Mouse (Mus musculus) c-Kit-negative CD71-positive TER-119-positive erythroid progenitor cells, embryonic 14.5 days (primary cell): ENCODE data around the gene Lekr1.

ENCODE experiments used
- DNase-seq: peaks from one replicate; pipeline ENCODE4 v3.0.0-alpha.2; 2013; ENCODE audit warnings: low read depth, low spot score

Lekr1 gene

GRCm38 (mm10) chr3:65665977-65666766 is at the start of gene Lekr1:
Lekr1 (plus strand) TSS chr3:65666228.
- DNase-seq = peak; percentile 47

DNA sequence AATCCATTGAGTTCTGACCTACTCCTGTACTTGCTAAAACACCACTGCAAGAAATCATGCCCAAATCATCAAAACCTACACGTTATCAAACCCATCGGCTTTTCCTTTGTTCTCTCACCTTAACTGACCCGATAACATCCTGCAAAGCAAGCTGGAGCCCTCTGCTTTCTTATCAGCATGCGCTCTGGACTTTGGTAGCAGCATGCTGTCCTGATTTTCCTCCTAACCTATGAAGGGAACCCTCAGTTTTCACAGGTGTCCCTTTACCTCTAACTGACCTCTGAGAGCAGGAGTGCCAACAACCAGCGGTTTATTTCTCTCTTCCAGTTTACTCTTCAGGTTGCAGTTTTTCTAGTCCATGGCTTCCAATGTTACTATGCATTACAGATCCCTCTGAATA is 48.5 kb upstream of the Lekr1 start:
- DNase-seq = no peak

GRCm38 (mm10) chr3:65619340-65619739 is 46.7 kb upstream of the Lekr1 start:
- no peak for DNase-seq

DNA sequence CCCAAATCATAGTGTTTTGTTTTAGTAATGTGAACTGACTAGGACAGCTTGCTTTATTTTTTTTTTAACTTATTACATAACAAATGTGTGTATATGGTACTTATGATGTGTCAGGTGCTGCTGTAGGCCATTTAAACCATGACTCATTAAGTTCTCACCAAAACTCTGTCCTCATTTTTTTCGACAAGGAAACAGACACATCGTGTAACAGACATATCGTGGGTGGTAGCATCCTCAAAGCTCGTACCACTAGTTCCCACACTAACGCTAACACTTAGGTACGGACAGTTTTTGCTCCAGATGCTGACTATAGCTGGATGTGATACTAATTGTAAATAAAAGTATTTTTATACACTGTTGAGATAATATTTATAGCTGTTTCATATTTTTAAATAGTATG is 43.0 kb upstream of the Lekr1 start:
- no peak for DNase-seq

DNA sequence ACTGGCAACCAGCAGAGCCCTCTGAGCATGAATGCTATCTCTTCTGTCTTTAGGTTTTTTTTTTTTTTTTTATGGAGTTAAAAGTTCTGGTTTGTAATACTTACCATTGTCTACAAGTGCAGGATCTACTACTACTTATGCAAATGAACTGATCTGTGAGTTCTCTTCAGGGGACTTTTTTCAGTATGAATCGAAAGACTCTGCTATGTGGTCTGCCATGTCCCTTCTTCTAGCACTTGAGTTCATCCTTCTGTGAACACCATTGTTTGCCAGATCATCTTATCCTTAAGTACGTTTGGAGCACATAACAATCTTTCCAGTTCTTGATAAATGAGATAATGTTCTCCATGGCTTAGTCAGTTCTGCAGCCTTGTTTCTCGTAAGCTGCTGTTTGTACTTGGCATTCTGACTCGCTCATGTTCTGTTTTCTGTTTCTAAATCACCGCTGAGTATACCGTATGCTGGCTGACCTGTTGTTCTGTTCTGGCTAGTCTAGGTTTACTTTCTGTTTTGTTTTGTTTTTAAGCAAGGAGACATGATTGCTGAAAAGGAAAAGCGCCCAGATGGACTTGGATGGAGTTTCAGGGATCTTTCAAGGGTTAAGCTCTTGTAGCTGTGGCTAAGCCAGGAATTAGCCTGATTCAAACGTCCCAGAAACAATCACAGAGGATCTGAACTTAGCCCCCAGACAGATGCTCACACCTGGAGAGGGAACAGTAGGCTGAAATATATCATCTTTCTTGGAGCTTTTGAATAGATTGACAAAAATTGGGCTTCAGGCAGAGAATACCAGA is 40.3 kb upstream of the Lekr1 start:
- no peak for DNase-seq

DNA sequence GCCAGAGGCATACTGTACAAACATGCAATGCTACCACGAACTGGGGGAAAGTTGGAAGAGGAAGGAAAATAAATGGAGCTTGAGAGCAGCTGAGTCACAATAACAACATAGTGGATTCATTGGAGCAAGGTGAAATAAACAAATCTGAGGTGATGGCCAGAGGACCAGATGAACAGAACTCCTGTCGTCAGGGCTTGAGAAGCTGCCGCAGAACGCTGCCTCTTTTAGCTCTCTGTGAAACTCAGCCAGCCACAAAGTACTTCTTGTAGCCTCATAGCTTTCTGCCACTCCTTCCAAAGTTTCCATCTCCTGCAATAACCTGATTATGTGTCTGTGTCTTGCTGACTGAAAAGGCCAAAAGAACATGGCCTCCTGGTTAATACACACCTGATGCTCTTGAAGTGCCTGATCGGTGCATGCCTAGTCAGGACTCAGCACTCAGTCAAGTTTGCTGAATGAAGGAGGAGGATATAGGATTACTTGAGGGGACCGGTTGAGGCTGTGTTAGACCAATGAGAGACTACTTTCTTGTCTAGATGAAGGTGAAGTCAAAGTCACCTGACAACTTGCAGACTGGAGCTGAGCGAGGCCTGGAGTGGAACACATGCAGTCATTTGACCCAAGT is 39.6 kb upstream of the Lekr1 start:
- no peak for DNase-seq

- no peak for DNase-seq
Measured at GRCm38 (mm10) chr3:65627021-65627706, 38.9 kb upstream of the Lekr1 start.

DNA sequence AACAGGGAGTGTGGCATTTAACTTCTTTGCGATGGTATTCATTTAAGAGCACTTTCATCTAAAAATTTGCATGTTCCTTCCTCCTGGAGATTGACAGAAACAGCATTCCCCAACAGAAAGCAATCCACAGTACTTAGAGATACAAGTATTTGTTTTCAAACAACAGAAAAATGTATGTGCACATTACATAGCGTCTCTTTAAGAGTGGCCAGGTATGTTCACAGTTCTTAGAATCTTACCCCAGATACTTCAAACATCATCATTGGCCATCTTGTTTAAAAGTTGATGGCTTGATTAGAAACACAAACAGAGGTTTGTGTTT is 38.4 kb upstream of the Lekr1 start:
- no peak for DNase-seq

DNA sequence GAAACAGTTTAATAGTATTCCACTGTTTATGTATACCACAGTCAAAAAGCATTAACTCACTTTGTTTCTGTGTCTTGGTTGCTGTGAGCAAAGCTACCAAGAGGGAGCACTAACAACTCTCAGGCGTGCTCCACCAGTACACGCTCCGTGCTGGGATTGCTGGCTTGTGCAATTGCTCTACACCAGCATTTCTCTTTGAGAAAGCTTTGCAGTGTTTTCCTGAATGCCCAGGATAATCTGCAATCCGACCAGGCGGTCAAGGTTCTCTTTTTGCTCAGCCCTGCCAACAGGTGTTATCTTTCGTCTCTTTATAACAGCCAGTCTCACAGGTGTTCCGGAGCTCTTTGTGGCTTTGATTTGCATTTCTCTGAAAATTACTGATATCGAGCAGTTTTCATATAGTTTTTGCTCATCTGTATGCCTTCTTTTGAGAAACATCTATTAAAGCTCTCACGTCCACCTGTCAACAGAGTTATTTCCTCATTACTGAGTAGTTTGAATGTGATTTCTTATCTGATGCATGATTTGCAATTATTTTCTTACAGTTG is 36.4 kb upstream of the Lekr1 start:
- no peak for DNase-seq

DNA sequence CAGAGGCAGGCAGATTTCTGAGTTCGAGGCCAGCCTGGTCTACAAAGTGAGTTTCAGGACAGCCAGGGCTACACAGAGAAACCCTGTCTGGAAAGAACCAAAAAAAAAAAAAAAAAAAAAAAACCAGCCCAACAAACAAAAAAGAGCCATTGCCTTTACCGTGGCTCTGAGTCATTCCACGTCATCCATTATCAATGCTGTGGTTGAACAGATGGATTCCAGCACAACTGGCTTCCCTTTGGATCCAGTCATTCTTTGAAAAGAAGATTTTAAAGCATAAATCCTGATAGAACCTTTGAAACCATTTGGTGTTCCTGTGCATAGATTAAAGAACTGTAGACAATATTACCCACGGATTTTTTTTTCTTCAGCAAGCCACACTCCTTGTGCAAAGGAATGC is 32.4 kb upstream of the Lekr1 start:
- no peak for DNase-seq

GRCm38 (mm10) chr3:65635983-65636382 is 30.0 kb upstream of the Lekr1 start:
- no peak for DNase-seq

DNA sequence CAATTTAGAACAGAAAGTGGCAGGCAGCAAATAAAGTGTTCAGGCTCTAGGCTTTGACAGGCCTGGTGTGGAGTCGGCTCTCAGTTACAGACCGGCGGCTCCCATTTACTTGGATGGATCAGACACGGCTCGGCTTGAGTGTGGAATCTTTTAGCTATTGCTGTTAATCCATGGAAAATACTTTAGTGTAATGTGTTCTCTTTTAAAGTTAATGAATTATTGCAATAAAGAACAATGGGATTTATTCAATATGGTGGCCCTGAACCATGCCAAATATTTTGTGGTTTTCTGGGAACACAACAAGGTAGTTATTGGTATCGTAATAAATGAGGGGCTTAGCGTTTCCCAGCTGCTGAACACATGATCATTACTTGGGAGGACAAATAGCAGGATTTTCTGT is 28.7 kb upstream of the Lekr1 start:
- DNase-seq = no peak

GRCm38 (mm10) chr3:65638896-65639295 is 27.1 kb upstream of the Lekr1 start:
- DNase-seq = no peak

GRCm38 (mm10) chr3:65639454-65640014 is 26.5 kb upstream of the Lekr1 start:
- DNase-seq = no peak

- DNase-seq = no peak
Measured at GRCm38 (mm10) chr3:65642959-65643358, 23.1 kb upstream of the Lekr1 start.

DNA sequence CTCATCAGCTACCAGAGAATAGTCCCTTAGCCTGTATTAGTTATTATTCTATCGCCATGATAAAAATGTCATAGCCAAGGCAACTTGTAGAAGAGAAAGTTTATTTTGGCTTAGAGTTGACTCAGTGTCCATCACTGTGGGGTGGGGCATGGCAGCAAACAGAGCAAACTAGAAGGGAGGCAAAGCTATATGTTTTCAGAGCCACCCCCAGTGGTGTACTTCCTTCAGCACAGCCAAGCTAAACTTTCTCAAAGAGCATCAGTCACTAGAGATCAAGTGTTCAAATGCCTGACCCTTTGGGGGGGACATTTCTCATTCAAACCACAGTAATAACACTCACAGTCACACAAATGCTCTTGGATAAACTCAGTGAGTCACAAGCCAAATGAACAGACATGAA is 22.4 kb upstream of the Lekr1 start:
- no peak for DNase-seq

- DNase-seq = no peak
Measured at GRCm38 (mm10) chr3:65647592-65647991, 18.4 kb upstream of the Lekr1 start.

- no peak for DNase-seq
Measured at GRCm38 (mm10) chr3:65648913-65649312, 17.1 kb upstream of the Lekr1 start.

DNA sequence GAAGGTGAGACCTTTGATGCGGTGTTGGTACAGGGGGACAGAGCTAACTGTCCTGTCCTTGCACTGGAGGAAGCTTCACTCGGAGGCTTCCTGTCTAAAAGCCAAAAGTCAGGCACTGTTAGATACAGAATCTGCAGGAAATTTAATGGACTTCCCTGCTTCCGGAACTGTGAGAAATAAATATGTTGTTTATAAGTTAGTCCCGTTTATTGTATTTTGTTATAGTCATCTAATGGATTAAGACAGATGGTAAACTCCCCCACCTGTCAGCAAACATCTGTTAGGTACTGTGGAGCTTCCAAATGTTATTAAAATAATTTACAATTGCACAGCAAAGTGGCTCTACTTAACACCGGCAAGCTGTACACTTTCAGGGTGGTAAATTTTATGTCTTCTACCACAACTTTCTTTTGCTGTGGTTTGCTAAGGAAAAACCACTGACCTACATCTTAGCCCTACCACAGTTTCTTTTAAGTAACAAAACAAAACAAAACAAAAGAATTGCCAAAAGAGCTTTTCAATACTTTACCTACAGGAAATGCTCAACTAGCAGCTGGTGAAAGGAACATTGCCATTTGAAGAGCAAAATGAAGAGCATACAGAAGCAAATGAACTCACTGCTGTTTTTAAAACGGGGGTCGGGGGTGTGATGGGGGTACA is 15.7 kb upstream of the Lekr1 start:
- no peak for DNase-seq

- no peak for DNase-seq
Measured at GRCm38 (mm10) chr3:65654541-65655206, 11.4 kb upstream of the Lekr1 start.
